Mouse (Mus musculus) hindbrain, embryonic 13.5 days (tissue): ENCODE measurements around the gene Pilrb1. TPM values are rescaled to one million over a fixed set of nuclear protein-coding genes. Genes with fewer than 3 reads are reported as not detected.

ENCODE experiments used
- ATAC-seq: fragments of 200-750 bp; cut with Nextera tagmentation; 2 replicates; pipeline ENCODE4 v1.8.0; 2017; ENCODE audit warnings: moderate TSS enrichment; ENCODE audit not compliant: low FRiP score
- H3K27ac ChIP-seq: fragments of 300-500 bp; sonication (generic); 2 replicates; pipeline ENCODE4 v1.5.1; 2015; ENCODE audit warnings: inconsistent platforms, mild to moderate bottlenecking, moderate library complexity
- H3K27me3 ChIP-seq: fragments of 300-500 bp; sonication (generic); 2 replicates; pipeline ENCODE4 v1.6.1; 2015; ENCODE audit warnings: mild to moderate bottlenecking, inconsistent platforms
- H3K36me3 ChIP-seq: fragments of 300-500 bp; sonication (generic); 2 replicates; pipeline ENCODE4 v1.6.1; 2015; ENCODE audit warnings: mild to moderate bottlenecking, inconsistent platforms
- H3K4me1 ChIP-seq: fragments of 300-500 bp; sonication (generic); replicated peaks from 2 replicates; pipeline ENCODE4 v1.6.1; 2015; ENCODE audit warnings: inconsistent platforms
- H3K4me2 ChIP-seq: fragments of 300-500 bp; sonication (generic); 2 replicates; pipeline ENCODE4 v1.6.1; 2015; ENCODE audit warnings: inconsistent platforms, mild to moderate bottlenecking, moderate library complexity
- H3K4me3 ChIP-seq: fragments of 300-500 bp; sonication (generic); 2 replicates; pipeline ENCODE4 v1.5.1; 2015; ENCODE audit warnings: mild to moderate bottlenecking, inconsistent platforms
- H3K9ac ChIP-seq: fragments of 300-500 bp; sonication (generic); 2 replicates; pipeline ENCODE4 v1.6.1; 2015; ENCODE audit warnings: mild to moderate bottlenecking, inconsistent platforms
- H3K9me3 ChIP-seq: fragments of 300-500 bp; sonication (generic); 2 replicates; pipeline ENCODE4 v1.6.1; 2016; ENCODE audit warnings: inconsistent platforms
- WGBS: fragments of 180-500 bp; shearing (Covaris S2); methylation state at CpG from one replicate; pipeline ENCODE4 v1.1.7; 2015; 5-methylcytosine and 5-hydroxymethylcytosine counted together
- polyA plus RNA-seq: library from polyadenylated mRNA; unstranded; fragments of >200 nt; fragmentation: Nextera tagmentation; extraction: Ambion mirVana; gene quantifications from 2 replicates; pipeline ENCODE4 v1.2.1, GENCODE M21; 2015

Pilrb1 gene
- polyA plus RNA-seq, 1 experiment from 2014 or later: not detected

DNA sequence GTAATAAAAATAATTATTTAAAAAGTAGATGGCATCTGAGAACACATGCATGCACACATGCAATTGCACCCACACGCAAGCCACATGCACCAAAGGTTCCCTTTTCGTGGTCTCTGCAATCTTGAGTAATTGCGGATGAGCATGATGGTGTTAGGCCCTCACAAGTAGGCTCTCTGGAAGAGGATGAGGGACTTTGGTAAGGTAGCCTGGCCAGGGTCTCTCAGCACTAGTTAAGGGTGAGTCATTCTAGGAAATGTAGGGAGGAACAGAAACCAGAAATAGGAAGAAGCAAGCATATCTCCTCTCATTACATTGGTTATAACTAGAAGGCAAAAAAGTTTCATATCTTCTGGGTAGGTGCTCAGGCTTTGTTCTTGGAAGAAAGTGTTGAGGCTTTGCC, 32.9 kb downstream of the Pilrb1 start:
- H3K4me1 ChIP-seq: no peaks in the 10 kb centered on the region
- no peak for ATAC-seq
- H3K36me3 ChIP-seq: no peaks in the 10 kb centered on the region
- no peak overlapping the region for H3K4me3 ChIP-seq
- no peaks in the 10 kb centered on the region for H3K9me3 ChIP-seq
- no peaks in the 10 kb centered on the region for H3K27me3 ChIP-seq
- no peak overlapping the region for H3K4me2 ChIP-seq
- H3K9ac ChIP-seq: no peak overlapping the region
- no peak overlapping the region for H3K27ac ChIP-seq
- WGBS: 89% methylated on average over 3 of the region's 3 CpGs

DNA sequence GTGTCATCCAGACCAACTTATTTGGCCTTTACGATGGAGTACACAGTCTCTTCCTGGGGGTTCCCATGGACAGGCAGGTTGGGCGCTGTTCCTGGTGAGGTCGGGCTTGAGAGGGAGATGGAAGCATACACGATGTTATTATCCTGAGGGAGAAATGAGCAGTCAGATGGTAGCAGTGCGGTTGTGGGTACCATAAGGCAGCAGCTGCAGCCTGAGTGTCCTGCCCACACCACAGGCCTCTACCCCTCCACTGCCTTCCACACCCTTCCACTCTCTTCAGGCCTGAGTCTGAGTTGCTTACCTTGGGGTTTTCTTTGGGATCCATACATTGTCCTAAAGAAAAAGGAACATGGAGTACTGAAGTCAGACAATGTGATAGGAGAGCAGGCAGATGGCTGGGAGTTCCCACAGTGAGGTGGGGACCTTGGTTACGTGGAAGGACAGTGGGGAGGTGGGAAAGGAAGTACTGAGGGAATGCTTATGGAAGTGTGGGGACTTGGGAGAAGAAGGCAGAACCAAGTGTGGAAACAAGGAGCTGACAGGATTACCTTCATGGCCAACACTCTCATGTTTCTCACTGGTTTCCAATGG, 34.4 kb downstream of the Pilrb1 start:
- no peaks in the 10 kb centered on the region for H3K36me3 ChIP-seq
- no peak for ATAC-seq
- no peaks in the 10 kb centered on the region for H3K4me1 ChIP-seq
- 95% methylated on average over 6 of the region's 6 CpGs for WGBS
- H3K27me3 ChIP-seq: no peaks in the 10 kb centered on the region
- no peaks in the 10 kb centered on the region for H3K9me3 ChIP-seq
- H3K4me3 ChIP-seq: no peak overlapping the region
- no peak overlapping the region for H3K9ac ChIP-seq
- H3K4me2 ChIP-seq: no peak overlapping the region
- H3K27ac ChIP-seq: no peak overlapping the region

DNA sequence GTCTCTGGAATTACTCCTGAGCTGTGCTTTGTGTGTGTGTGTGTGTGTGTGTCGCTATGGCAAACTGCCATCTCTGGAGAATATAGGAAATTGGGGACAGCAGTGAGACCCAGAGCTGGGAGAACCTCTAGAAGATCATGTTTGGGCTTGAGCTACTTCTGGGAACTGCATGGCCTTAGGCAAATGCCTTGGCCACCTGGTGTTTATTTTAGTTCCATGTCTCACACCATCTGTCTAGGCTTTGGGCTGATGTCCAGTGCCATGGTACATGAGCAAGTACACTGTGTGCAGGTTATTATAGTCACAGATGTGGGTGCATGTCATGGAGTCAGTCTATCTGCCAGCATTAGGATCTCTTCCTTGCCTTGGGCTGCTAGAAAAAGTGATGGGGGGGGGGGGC, 35.3 kb downstream of the Pilrb1 start:
- Histone ChIP-seq H3K4me3 (no peak overlapping the region), H3K9me3 (no peaks in the 10 kb centered on the region), H3K4me2 (no peak overlapping the region), H3K27ac (no peak overlapping the region), H3K4me1 (no peaks in the 10 kb centered on the region), H3K36me3 (no peaks in the 10 kb centered on the region), H3K27me3 (no peaks in the 10 kb centered on the region), H3K9ac (no peak overlapping the region)
- ATAC-seq: no peak
- WGBS: 89% methylated on average over 1 of the region's 1 CpGs

DNA sequence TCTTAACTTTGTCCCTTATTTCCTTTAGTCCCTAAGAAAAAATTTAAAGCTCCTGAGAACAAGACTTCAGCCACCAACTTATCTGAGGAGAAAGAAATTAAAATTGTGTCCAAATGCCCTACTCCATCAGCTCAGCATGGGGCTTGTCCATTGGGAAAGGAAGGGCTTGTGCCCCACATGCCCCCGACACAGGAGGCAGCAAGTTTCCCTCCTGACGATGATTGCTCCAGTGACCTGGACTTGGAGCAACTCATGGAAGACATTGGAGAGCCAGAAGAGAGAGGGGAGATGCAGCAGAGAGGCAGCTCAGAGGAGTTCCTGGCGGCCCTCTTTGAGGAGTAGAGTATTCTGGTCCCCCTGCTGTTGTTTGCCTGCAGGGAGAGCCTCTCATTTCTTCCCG, 35.8 kb downstream of the Pilrb1 start:
- Histone ChIP-seq H3K27me3 (no peaks in the 10 kb centered on the region), H3K4me2 (no peak overlapping the region), H3K27ac (no peak overlapping the region), H3K9me3 (no peaks in the 10 kb centered on the region), H3K4me3 (no peak overlapping the region), H3K36me3 (no peaks in the 10 kb centered on the region), H3K4me1 (no peaks in the 10 kb centered on the region), H3K9ac (no peak overlapping the region)
- no peak for ATAC-seq
- 67% methylated on average over 4 of the region's 4 CpGs for WGBS

DNA sequence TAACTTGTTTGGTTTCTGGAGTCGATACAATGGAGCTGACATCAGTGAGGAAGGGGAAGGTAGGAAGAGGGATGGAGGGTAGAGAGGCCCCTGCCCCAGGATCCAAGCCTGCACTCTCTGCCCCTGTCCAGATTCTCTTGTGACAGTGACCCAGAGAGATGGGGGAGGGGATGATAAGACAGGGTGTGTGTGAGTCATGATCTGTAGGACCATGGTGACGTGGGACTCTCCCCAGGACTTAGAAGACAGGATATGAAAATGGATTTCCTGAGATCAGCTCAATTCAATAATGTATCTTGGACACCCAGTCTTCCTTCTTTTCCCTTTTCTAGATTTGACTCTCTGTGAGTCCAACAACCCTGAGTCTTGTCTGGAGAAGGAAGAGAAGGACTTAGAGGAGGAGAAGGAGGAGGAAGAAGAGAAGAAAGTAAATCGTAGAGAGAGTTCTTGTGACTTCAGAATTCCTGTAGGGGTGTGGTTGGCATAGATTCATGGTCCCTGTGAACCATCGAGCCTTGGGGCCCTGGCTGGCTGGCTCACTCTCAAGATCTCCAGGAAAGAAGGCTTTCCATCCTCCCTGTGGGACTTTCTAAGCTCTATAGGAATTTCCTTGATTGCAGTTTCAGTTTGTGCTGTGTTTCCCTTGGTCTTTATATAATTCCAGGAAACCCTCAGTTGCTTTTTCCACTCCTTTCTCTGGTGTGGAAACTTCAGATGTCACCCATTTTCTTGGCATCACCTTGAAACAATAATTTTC, 40.3 kb downstream of the Pilrb1 start:
- WGBS: 82% methylated on average over 4 of the region's 4 CpGs
- ATAC-seq: no peak
- Histone ChIP-seq H3K4me3 (no peak overlapping the region), H3K27me3 (no peaks in the 10 kb centered on the region), H3K27ac (no peak overlapping the region), H3K9me3 (no peaks in the 10 kb centered on the region), H3K4me2 (no peak overlapping the region), H3K9ac (no peak overlapping the region), H3K36me3 (no peaks in the 10 kb centered on the region), H3K4me1 (no peaks in the 10 kb centered on the region)

DNA sequence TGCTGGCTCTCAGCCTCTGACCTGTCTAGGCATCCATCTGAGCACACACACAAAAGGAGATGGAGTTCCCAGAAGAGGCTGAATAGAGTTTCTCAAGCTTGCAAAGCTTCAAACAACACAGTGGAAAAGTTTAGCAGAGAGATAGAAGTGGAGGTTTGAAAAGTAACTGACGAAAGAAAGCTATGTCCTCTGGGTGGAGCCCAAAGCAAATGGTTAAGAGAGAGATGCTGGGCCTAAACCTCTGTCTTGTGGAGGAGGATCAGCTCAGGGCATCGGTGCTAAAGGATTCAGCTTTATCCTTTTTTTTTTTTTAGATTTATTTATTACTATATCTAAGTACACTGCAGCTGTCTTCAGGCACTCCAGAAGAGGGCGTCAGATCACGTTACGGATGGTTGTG, 49.6 kb downstream of the Pilrb1 start:
- Histone ChIP-seq H3K36me3 (no peaks in the 10 kb centered on the region), H3K4me1 (no peaks in the 10 kb centered on the region), H3K27ac (no peak overlapping the region), H3K4me3 (no peak overlapping the region), H3K9me3 (no peaks in the 10 kb centered on the region), H3K4me2 (no peak overlapping the region), H3K9ac (no peak overlapping the region), H3K27me3 (no peaks in the 10 kb centered on the region)
- no peak for ATAC-seq
- WGBS: 88% methylated on average over 5 of the region's 5 CpGs

DNA sequence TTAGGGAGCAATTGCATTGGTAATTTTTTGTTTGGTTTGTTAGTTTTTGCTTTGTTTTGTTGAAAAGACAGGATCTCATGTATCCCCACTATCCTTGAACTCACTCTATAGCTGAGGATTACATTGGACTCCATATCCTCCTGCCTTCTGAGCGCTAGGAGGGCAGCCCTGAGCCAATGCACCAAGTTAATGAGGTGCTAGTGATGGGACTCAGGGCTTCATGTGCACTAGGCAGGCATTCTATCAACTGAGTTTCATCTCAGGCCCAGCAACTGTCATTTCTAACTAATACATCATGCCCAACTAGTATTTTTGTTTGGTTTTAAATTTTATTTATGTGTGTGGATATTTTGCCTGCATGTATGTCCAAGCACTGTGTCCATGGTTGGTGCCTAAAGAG, 51.7 kb downstream of the Pilrb1 start:
- Histone ChIP-seq H3K36me3 (no peaks in the 10 kb centered on the region), H3K4me1 (no peaks in the 10 kb centered on the region), H3K4me2 (no peak overlapping the region), H3K9me3 (no peaks in the 10 kb centered on the region), H3K9ac (no peak overlapping the region), H3K27me3 (no peaks in the 10 kb centered on the region), H3K27ac (no peak overlapping the region), H3K4me3 (no peak overlapping the region)
- ATAC-seq: no peak
- WGBS: 84% methylated on average over 1 of the region's 1 CpGs

Other genes with a start within 250 kb of the Pilrb1 start
- gene Pcolce, start 244.3 kb downstream of the Pilrb1 start, polyA plus RNA-seq: 22.8 and 26.4 TPM in 2 replicates
- 0.17 and 0.21 TPM in 2 replicates for gene Fbxo24, start 229.1 kb downstream of the Pilrb1 start, polyA plus RNA-seq
- gene Lrch4, start 229.0 kb downstream of the Pilrb1 start, polyA plus RNA-seq: 19.9 and 23.4 TPM in 2 replicates
- gene Gm20605, start 228.9 kb downstream of the Pilrb1 start, polyA plus RNA-seq: 7.9 and 8.9 TPM in 2 replicates
- gene Sap25, start 216.8 kb downstream of the Pilrb1 start, polyA plus RNA-seq: 4.8 and 5.2 TPM in 2 replicates
- 0.09 and 0.16 TPM in 2 replicates for gene Irs3, start 212.4 kb downstream of the Pilrb1 start, polyA plus RNA-seq
- gene Agfg2, start 173.4 kb downstream of the Pilrb1 start, polyA plus RNA-seq: 15.6 and 16.4 TPM in 2 replicates
- gene Nyap1, start 116.5 kb downstream of the Pilrb1 start, polyA plus RNA-seq: 32.9 and 34.1 TPM in 2 replicates
- 61.1 and 62.5 TPM in 2 replicates for gene Tsc22d4, start 112.4 kb downstream of the Pilrb1 start, polyA plus RNA-seq
- gene Ppp1r35, start 79.3 kb downstream of the Pilrb1 start, polyA plus RNA-seq: 40.6 and 44.1 TPM in 2 replicates
- 10.7 and 11.1 TPM in 2 replicates for gene Mepce, start 70.5 kb downstream of the Pilrb1 start, polyA plus RNA-seq
- 10.6 and 12.3 TPM in 2 replicates for gene Zcwpw1, start 70.3 kb downstream of the Pilrb1 start, polyA plus RNA-seq
- 0.25 and 0.44 TPM in 2 replicates for gene Pilra, start 21.8 kb downstream of the Pilrb1 start, polyA plus RNA-seq
- not detected in 2 replicates for gene Pilrb2, start 13.7 kb upstream of the Pilrb1 start, polyA plus RNA-seq
- not detected in 2 replicates for gene Cyp3a13, start 63.5 kb upstream of the Pilrb1 start, polyA plus RNA-seq
- gene Gjc3, start 105.0 kb upstream of the Pilrb1 start, polyA plus RNA-seq: 0.77 and 0.83 TPM in 2 replicates
- gene Azgp1, start 123.4 kb upstream of the Pilrb1 start, polyA plus RNA-seq: not detected in 2 replicates
- gene Smok3a, start 163.2 kb upstream of the Pilrb1 start, polyA plus RNA-seq: not detected in 2 replicates
- not detected in 2 replicates for gene Smok3b, start 163.3 kb upstream of the Pilrb1 start, polyA plus RNA-seq
- not detected in 2 replicates for gene Smok3c, start 195.1 kb upstream of the Pilrb1 start, polyA plus RNA-seq
- gene Zkscan1, start 227.0 kb upstream of the Pilrb1 start, polyA plus RNA-seq: 27.1 and 27.2 TPM in 2 replicates